Mouse (Mus musculus): ENCODE measurements around the gene Usp22. TPM values are rescaled to one million over a fixed set of nuclear protein-coding genes. Genes with fewer than 3 reads are reported as not detected.
"Not testable (repeated sequence)": the region's sequence is repeated elsewhere in the genome, so short reads cannot be mapped to it uniquely, and the experiment has no call there.

Gene Usp22
- total RNA-seq, 2 experiments from 2014 or later = 42.3 to 57.6 TPM

DNA sequence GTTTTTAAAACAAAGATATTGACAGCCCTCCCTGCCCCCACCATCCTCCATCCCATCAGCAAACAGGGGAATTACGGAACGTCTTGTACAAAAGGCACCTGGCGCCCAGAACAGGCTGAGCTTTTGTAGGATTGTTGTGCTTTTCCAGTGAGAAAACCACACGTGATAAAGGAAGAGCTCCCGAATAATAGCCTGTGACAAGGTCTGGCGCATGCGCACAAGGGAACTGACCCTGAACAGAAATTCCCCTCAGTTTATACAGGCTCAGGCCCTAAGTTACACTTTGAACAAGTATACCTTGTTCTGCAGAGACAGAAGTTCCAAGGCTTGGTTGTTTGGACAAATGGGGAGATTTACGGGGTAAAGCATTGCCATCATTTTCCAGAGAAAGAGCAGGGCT lies 29.3 kb downstream of the Usp22 start:
- no peak for DNase-seq (ENCODE audit: low spot score in 2 of 2)

DNA sequence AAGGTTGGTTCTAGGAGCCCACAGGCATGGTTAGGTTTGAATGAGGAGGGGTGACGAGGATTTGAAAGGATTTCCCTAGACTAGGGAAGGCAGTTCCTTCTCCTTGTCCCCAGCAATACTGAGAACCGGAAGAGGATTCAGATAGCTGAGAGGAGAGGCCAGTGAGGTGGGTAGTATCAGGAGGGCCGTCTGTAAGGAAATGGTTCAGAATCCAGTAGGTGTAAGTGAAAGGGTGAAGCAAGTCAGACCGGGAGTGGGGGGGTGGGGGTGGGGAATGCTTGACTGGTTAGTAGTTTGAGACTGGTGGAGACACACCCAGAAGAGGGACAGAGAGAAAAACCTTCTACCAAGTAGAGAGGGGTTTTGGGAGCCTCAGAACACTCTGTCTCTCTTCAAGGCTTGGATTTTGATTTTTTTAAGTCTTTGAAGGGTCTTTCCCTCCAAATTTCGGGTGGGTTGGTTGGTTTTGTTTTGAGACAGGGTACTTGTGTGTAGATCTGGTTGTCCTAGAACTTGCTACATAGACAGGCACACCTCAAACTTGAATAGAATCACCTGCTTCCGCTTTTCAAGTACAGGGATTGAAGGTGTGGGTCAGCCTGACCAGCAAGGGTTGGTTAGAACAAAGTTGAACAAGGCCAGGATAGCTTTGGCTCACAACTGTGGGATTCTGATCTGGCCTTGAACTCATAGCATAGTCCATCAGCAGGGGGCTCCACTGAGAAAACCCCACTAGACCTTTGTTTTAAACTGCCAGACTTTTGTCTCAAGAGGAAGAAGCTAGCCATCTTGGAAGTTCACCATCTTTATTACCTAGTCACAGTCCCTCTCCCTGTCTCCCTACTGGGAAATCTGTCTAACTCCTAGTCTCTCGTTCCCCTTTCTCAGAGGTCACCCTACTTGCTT lies 31.0 kb downstream of the Usp22 start:
- DNase-seq (ENCODE audit: low spot score in 2 of 2) = no peak

DNA sequence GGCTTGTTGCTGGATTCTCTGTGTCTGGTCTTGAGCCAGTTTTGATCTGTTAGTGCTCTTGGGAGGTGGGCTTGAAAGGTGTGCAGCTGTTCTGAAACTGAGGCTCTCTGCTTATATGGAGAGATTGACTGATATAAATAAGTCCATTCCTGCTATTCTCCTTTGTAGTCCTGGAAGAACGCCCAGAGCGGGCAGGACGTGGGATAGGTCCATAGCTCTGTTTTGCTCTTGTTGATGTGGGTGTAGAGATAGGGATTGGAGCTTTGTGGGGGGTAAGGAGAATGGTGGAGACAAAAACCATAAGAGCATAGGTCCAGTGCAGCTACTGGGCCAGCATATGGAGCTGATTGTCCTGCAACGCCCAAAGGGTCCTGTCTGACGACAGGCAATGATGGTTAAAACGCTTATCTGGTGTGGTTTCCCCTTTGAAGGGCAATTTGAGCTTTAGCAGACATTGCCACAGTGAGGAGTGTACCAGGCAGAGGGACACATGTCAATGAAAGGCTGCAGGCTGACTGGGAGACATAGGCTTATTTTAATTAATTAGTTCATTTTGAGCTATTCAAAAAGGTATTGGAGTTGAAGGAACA lies 31.8 kb downstream of the Usp22 start:
- DNase-seq (ENCODE audit: low spot score in 2 of 2) = no peak

DNA sequence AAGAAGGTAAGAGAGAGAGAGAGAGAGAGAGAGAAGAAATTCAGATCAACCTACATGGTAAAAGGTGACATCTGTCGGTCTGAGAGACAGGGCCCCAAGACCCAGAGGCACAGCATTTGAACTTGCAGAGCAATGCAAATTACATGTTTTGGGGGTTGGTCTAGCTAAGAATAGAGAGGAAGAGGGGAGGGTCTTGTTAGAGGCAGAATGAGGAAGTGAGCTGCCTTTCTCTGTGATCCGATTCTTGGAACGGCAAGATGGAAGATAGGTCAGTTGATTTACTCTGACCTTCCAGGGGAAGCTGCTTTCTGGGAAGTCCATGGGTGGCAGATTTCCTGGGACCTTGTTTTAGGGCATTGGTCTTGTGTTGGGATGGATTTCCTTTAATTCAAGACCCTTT lies 32.6 kb downstream of the Usp22 start:
- DNase-seq (ENCODE audit: low spot score in 2 of 2) = no peak

DNA sequence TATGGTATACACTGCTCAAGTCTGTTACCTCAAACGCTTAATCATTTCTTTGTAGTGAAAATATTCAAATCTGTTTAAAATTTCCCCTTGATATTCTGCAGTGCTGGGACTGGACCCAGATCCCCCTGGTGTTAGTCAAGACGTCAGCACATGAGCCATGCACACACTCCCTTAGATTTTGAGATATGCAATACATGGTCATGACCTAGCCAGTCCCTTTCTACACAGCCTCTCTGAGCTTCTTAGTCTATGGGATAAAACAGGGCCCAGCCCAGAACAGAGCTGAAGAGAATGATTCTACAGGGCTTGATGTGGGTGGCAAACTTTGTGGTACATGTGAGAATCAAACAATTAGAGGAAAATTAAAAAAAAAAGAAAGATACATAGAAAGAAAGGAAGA lies 33.2 kb downstream of the Usp22 start:
- DNase-seq (ENCODE audit: low spot score in 2 of 2) = no peak

DNA sequence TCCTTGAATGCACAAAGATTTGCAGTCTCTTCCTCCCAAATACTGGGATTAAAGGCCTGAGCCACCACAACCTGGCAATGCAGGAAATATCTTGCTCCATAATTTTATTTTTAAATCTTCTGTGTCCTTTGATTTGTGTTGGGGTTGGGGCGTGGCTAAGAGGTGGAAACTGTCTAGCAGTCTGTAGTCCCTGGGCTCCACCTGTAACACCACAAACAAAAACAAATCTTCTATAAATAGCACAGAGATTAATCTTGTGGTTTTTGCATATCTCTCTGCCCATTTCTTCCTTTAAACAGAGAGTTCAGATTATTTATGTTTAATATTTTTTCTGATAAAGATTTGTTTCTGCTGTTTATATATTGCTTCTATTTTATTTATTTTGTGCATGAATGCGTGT lies 41.9 kb downstream of the Usp22 start:
- DNase-seq (ENCODE audit: low spot score in 2 of 2) = no peak

DNA sequence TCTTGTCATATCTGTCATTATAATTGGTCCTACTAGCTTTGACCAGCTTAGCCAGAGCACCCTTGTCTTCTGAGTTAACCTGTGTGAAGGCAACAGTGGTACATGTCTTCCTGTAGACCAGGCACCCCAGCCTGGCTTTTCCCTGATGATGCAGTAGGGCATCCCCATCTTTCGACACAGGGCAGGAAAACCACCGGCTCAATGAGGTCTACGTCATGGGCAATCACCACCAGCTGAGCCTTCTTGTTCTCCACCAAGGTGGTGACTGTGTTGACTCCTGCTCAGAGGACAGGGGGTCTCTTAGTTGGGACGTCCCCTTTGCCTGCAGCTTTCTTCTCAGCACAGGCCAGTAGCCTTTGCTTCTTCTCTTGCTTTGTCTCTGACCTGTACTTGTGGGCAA lies 44.2 kb downstream of the Usp22 start:
- not testable (repeated sequence) for DNase-seq (ENCODE audit: low spot score in 2 of 2)

DNA sequence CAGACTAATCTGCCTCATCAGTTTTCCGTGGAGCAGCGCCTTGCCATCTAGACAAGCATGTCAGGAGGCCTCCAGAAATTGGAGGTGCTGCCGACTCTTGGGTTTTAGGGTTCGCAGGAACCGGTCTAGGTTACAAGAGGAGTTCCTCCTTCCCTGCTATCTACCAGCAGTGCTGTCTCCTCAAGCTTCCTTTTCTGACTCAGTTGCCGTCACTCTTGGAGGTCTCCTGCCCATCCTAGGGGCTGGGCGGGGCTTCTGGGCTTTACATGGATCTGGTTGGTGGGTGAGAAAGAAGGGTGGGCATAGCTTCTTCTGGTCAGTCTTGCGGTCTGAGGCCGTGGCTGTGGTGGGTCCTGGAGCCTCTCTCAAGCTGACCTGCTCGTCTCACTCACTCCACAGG lies 45.5 kb downstream of the Usp22 start:
- DNase-seq (ENCODE audit: low spot score in 2 of 2) = no peak

DNA sequence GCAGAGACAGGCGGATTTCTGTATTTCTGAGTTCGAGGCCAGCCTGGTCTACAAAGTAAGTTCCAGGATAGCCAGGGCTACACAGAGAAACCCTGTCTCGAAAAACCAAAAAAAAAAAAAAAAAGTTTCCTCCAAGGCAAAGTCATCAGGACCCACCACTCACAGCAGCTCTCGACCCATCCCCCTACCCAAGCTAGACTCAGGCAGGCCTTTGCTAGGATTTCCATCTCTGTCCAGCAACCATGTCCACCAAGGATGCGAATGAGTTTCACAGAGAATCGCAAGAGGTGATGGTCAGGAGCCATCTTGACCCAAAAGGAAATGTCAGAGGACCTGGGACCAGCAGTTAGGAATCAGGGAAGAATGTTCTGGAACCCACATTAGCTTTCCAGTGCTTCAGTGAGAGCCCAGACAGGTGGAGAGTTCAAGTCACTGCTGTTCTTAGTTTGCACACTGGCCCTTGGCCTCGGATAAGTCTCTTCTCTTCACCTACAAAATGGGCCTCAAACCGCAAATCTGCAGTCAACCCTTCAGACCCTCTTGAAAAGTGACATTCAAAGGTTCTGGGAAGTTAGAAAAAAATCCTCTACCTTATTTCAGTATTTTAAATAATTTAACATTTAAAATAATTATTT lies 47.3 kb downstream of the Usp22 start:
- no peak for DNase-seq (ENCODE audit: low spot score in 2 of 2)

DNA sequence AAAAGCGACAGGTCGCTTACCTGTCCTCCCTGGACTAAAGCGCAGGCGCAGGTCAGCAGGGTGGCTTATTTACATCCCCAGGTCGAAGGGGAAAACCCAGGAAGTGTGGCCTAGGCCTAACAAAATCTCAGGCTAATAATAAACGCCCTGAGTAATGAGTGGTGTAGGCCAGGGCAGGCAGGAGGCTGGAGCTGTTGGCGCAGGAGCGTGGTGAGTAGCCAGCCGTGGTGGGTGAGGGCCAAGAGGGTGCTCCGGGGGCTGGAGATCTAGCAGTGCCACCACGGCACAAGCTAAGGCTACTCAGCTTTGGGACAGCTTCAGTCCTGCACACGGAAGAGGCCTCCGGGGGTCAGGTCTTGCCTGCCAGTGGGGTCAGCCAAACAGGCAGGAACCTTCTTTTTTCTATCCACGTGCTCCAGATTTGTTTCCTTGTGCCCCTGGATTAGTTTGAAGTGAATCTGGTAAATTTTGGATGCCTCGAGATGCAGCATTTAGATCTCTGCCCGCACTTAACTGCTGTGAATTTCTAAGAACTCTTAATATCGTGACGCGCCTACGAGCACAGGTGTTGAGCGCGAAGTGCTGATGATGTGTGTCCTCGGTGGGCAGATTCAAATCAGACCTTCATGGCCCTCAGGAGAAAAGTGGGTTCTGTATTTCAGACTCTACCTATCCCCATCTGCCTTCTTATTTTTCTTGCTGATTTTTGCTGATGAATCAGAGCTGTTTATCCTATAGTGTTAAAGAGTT lies 48.1 kb downstream of the Usp22 start, which contains the start of gene Tnfrsf13b:
Gene Tnfrsf13b (plus strand): TSS at position 150 of the 750 bp plus-strand sequence.
- DNase-seq (ENCODE audit: low spot score in 2 of 2) = no peak

DNA sequence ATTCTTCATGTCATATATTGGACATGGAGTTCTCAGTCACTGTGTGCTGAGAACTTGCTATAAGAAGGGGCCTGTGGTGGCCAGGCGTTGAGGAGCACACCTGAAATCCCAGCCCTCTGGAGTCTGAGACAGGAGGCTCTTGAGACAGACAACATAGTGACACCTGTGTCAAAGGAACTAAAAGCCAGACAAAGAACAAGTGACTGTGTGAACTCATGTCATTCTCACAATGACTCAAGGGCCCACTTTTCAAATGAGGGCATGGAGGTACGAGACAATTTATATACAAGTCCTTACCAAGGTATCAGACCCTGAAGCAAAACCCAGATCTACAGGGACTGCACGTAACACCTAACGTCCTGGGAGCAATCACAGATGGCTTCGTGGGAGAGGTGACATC lies 48.9 kb downstream of the Usp22 start:
- no peak for DNase-seq (ENCODE audit: low spot score in 2 of 2)

DNA sequence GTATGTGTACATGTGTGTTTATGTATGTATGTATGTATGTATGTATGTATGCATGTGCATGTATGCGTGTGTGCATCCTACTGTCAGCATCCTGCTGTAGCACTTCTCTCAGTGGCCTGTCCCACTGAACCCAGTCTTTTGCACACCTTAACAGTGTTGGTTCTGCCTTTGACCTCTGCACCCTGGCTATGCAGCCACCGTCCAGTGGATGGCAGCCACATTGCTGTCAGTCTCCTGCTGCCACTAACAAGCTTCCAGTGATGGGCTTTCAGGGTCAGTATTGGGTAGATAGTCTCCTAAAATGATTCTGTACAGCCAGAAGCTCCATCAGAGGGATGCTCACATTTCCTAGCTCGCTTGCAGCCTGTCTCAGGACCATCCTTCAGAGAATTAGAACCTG lies 51.0 kb downstream of the Usp22 start:
- no peak for DNase-seq (ENCODE audit: low spot score in 2 of 2)

DNA sequence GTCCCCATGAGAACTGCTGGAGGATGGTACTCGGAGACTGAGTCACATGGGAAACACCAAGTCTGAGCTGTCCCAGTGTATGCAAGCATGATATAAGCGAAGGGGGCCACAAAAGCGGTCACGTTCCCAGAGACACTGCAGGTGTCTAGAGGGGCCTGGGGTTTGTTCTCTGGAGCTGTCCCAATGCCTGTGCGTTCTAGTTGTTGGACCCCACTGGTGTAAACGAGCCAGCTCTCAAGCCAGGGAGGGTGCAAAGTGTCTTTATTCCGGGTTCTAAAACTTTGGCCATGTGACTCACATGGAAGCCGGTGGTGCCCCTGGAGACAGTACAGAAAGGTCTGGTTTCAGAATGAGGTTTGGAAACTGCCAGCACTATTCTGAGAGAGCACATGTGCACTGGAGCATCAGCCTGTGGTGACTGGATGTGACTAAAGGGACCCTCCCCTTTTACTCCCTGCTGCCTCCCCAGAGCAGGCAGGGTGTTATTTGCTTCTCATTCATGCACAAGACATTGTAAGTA lies 52.0 kb downstream of the Usp22 start:
- no peak for DNase-seq (ENCODE audit: low spot score in 2 of 2)

DNA sequence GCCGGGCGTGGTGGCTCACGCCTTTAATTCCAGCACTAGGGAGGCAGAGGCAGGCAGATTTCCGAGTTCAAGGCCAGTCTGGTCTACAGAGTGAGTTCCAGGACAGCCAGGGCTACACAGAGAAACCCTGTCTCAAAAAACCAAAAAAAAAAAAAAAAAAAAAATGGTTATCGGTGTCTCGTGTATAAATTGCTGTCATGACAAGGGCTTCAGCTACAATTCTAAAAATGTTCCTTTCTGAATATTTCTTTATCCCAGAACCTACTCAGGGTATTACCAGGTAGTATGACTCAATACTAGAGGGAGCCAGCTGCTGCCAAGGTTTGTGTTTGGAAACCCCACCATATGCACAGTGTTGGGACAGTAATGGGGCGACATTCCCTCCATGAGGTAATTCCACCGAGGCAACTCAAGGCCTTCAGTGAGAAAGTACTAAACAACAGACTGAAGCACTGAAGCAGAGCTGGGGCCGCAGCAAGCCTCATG lies 52.5 kb downstream of the Usp22 start:
- DNase-seq (ENCODE audit: low spot score in 2 of 2) = no peak

DNA sequence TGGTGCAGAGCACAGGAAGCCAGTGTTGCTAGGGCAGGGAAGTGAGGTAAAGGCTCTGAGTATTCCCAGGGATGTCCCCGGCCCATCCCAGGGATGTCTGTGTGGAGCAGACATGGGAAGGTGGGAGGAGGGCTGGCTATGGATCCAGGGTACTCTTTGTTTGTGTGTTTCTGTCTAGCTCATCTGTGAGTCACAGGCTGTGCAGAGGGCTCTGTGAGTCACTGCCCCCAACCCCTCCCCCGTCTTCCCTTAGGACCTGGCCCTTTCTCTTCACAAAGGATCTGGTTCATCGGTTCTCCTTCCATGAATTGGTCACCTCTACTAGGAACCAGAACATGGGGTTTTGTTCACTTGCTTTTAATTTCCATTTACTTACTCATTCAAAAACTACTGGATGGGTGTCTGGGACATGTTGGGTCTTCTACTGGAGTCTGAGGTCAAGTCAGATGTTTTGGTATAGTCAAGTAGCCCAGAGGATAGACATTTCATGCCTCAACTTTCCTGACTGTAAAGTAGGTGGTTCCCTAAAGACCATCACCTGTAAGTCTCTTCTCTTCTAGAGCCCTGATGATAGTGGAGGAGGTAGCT lies 54.8 kb downstream of the Usp22 start:
- no peak for DNase-seq (ENCODE audit: low spot score in 2 of 2)

DNA sequence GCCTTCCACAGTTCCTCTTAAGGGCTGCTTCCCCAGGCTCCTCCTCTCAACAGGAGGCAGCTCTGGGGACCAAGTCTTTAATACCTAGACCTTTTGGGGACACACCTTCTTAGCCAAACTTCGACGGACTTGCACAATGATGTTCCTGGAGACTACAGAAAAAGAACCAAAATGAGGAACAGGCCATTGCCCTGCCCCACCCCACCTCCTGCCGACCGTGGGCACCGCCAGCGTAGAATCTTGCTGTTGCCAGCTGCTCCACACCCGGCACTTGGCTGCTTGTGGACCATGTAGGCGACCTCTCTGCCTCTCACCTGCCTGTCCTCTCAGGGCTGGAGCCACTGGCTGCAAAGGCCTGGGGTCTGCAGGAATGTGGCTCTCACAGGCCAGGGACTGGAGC lies 58.6 kb downstream of the Usp22 start:
- DNase-seq (ENCODE audit: low spot score in 2 of 2) = no peak

DNA sequence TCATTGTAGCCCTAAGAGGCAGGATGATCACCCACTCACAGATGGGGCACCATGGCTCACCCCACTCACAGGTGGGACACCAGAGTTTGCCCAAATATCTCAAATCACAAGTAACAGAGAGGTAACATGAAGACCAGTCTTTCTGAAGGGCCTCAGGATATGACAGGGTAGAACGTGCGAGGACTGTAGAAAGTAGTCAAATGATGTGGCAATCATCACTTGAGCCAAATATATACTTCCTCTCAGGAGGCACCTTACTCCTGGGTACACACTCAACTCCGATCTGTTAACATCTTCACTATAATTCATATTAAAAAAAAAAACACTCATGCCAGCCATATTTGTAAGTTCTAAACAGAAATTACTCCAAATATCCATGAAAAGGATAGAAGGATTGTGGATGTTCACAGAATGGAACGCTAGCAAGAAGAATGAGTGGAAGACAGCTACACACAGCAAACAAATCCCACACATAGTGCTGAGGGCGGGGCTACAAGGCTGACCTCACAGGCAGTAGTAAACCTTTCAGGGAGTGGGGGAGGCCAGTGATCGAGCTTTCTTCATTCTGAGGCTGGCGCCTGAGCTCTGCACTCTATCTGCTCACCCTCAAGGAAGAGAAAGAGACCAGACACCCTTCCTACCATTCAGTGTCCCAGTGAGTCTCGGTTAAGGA lies 62.4 kb downstream of the Usp22 start:
- no peak for DNase-seq (ENCODE audit: low spot score in 2 of 2)

DNA sequence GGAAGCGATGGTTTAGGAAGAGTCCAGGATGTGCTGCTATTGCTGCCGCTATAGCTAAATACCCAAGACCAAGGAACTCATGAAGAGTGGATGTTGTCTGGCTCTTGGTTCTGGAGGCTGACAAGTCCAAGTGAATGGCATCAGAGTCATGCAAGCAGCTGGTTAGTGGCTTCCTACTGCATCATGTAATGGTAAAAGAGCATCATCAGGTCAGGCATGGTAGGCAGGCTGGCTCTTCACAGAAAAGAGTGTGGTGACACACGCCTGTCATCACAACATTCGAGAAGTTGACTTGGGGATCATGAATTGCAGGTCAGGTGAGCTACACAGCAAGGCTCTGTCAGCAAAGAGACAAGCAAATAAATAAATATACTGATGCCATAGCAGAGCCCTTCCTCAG lies 63.4 kb downstream of the Usp22 start:
- no peak for DNase-seq (ENCODE audit: low spot score in 2 of 2)

DNA sequence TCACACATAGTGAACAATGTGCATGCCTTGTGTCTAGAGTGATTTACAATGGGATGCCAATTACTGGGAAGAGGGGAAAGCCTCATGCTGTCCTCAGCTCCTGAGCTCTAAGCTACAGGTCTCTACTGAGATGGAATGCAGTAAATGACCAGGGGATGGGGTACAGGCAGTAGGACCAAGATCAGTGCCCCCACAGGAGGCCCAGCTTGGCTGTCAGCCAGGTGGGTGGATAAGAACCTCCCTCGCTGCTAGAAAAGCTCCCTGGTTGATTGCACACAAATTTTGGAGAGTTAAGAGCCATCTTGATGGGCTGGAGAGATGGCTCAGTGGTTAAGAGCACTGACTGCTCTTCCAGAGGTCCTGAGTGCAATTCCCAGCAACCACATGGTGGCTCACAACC lies 63.9 kb downstream of the Usp22 start:
- no peak for DNase-seq (ENCODE audit: low spot score in 2 of 2)

DNA sequence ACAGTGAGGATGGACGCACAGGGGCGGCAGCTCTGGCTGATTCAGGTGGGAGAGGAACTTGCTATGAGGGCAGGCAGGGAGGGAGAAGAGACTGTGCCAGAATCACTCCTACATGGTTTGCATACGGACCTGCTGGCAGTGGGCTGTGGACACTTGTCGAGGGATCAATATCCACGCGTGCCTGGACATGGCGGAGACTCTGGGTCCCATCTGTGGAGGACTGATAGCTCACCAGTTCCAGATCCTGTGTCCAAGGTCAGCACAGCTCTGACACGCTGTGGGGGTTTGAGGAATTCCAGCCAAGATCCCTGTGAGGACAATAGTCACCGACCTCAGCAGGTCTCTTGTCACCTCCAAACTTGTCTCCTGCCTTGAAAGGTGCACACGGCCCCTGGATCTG lies 64.7 kb downstream of the Usp22 start:
- DNase-seq (ENCODE audit: low spot score in 2 of 2) = no peak

All from adrenal gland, adult 18-20 months (tissue).